Mouse (Mus musculus) E14TG2a.4 (cell line): ENCODE measurements around the gene Osbpl10.

ENCODE experiments used
- CTCF ChIP-seq: conservative IDR thresholded peaks from 2 replicates; pipeline ENCODE4 v1.5.1; 2014; ENCODE audit warnings: low read length
- POU5F1 ChIP-seq: IDR thresholded peaks from 2 replicates; pipeline ENCODE4 v1.6.1; 2014; ENCODE audit warnings: low read length, borderline replicate concordance

DNA sequence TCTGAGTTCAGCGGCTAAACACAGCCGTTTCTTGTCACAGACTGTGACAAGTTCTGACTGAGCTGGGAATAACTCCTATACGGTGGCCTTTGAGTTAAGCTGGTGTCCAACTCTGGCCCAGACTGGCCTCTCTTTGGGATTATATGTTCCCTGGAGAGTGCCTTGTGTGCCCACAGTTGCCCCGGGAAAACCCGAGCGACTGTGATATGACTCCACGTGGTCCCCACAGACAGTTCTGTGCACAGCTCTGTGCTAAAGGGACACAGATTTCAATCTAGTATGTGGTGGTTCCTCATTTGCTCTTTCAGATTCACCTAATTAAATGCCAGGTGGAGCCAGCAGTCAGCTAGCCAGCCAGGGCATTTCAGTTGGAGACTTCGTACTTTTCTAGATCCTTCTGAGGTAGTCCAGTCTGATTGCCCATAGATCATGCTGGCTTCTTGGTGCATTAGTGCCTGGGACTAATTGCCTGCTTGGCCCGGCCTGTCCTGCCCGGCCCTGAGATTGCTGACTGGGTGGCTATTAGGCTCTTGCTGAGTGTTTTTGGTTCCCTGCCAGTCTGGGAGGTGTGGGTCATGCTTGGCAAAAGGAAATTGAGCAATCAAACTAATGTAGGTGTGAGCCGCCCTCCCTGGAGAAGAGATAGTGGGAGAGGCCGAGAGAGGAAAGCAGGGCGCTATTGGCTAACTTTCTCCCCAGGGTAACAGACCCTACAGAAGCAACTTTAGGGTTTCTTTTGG is 71.8 kb downstream of the Osbpl10 start:
- TF ChIP-seq CTCF (no peak), POU5F1 (no peak)
